Mouse (Mus musculus) left cerebral cortex, postnatal 14 days (tissue): ENCODE data around the gene Atp4b. TPM values are rescaled to one million over a fixed set of nuclear protein-coding genes. Genes with fewer than 3 reads are reported as not detected.

Source experiments
- DNase-seq, 2 experiments: peaks; one replicate each; pipeline ENCODE4 v3.0.0; 2021 to 2022; ENCODE audit warnings: low spot score in 2 of 2, mixed read lengths in 1 of 2
- intact Hi-C: fragments of 180-260 bp; cut with DNase I; formaldehyde crosslinking; loops from one replicate; pipeline ENCODE4 v1.15.1; 2025
- long read RNA-seq, 2 experiments: library from polyadenylated mRNA; stranded (forward); transcript quantifications; one replicate each; pipeline ENCODE4 v2.0.0; 2021
- total RNA-seq, 2 experiments: library from RNA; stranded (reverse); gene quantifications; 2 replicates each; pipeline ENCODE4 v1.2.3; 2021

The Atp4b gene
- not detected for total RNA-seq
- long read RNA-seq, experiment 1, result 0 reads
- long read RNA-seq, experiment 2, result 0 reads

- intact Hi-C loops, result no loop called here
- DNase-seq, result no peak
Measured at GRCm38 (mm10) chr8:13396725-13397124, at the start of gene Atp4b. TSS of gene Atp4b (minus strand) at chr8:13396825.

GRCm38 (mm10) chr8:13442152-13442551, 45.5 kb upstream of the Atp4b start:
- DNase-seq, result no peak
- intact Hi-C loops, result no loop called here

GRCm38 (mm10) chr8:13437531-13437930, 40.9 kb upstream of the Atp4b start:
- DNase-seq, result no peak

GRCm38 (mm10) chr8:13436052-13436451, 39.4 kb upstream of the Atp4b start:
- intact Hi-C loops, result no loop called here
- no peak for DNase-seq

More at GRCm38 (mm10) chr8:13437531-13437930, 40.9 kb upstream of the Atp4b start:
- intact Hi-C loops, result no loop called here

GRCm38 (mm10) chr8:13434889-13435288, 38.3 kb upstream of the Atp4b start, which contains the start of gene Tmem255b:
TSS of gene Tmem255b (plus strand) at chr8:13435189.
- no peak for DNase-seq
- intact Hi-C loops, result no loop called here

GRCm38 (mm10) chr8:13433130-13433529, 36.5 kb upstream of the Atp4b start:
- intact Hi-C loops, result no loop called here
- no peak for DNase-seq

GRCm38 (mm10) chr8:13430866-13431265, 34.2 kb upstream of the Atp4b start:
- no peak for DNase-seq
- intact Hi-C loops, result no loop called here

GRCm38 (mm10) chr8:13430412-13430811, 33.8 kb upstream of the Atp4b start:
- DNase-seq, result peak in 1 of 2 experiments; percentile 5
- intact Hi-C loops, result no loop called here

GRCm38 (mm10) chr8:13428156-13428555, 31.5 kb upstream of the Atp4b start:
- DNase-seq, result no peak
- intact Hi-C loops, result no loop called here

- no peak for DNase-seq
- intact Hi-C loops, result no loop called here
Measured at GRCm38 (mm10) chr8:13427351-13427750, 30.7 kb upstream of the Atp4b start.

- peak; percentile 26 to 52 for DNase-seq
- intact Hi-C loops, result no loop called here
Measured at GRCm38 (mm10) chr8:13420970-13421369, 24.3 kb upstream of the Atp4b start.

GRCm38 (mm10) chr8:13419111-13419639, 22.6 kb upstream of the Atp4b start:
- intact Hi-C loops, result no loop called here

GRCm38 (mm10) chr8:13415879-13416278, 19.3 kb upstream of the Atp4b start:
- intact Hi-C loops, result no loop called here
- peak in 1 of 2 experiments; percentile 20 for DNase-seq

More at GRCm38 (mm10) chr8:13419111-13419639, 22.6 kb upstream of the Atp4b start:
- DNase-seq, result no peak

GRCm38 (mm10) chr8:13413823-13414390, 17.3 kb upstream of the Atp4b start:
- no peak for DNase-seq
- intact Hi-C loops, result loop anchor here (2.0 to 5.0 kb wide), 3 partner anchors 49 to 343 kb away; partner anchors contain the start of gene Cdc16

- intact Hi-C loops, result loop anchor here (2.0 to 5.0 kb wide), 3 partner anchors 50 to 344 kb away; partner anchors contain the start of gene Cdc16
- peak; percentile 43 to 59 for DNase-seq
Measured at GRCm38 (mm10) chr8:13412891-13413558, 16.4 kb upstream of the Atp4b start.

- intact Hi-C loops, result loop anchor here (5.0 kb wide), 2 partner anchors 136 to 346 kb away; partner anchors contain the start of gene Cdc16
- peak; percentile 78 to 83 for DNase-seq
Measured at GRCm38 (mm10) chr8:13411597-13411996, 15.0 kb upstream of the Atp4b start.

GRCm38 (mm10) chr8:13406011-13406410, 9.4 kb upstream of the Atp4b start:
- intact Hi-C loops, result no loop called here
- DNase-seq, result no peak

- no peak for DNase-seq
- intact Hi-C loops, result no loop called here
Measured at GRCm38 (mm10) chr8:13404666-13405131, 8.1 kb upstream of the Atp4b start, which contains the start of gene Grk1. TSS of gene Grk1 (plus strand) at chr8:13405081.

GRCm38 (mm10) chr8:13403517-13403916, 6.9 kb upstream of the Atp4b start:
- intact Hi-C loops, result no loop called here
- no peak for DNase-seq

- intact Hi-C loops, result no loop called here
- no peak for DNase-seq
Measured at GRCm38 (mm10) chr8:13393869-13394268, 2.8 kb downstream of the Atp4b start.
